20 mouse cellular contexts compared by ENCODE assay signal in the genomic region with DNA sequence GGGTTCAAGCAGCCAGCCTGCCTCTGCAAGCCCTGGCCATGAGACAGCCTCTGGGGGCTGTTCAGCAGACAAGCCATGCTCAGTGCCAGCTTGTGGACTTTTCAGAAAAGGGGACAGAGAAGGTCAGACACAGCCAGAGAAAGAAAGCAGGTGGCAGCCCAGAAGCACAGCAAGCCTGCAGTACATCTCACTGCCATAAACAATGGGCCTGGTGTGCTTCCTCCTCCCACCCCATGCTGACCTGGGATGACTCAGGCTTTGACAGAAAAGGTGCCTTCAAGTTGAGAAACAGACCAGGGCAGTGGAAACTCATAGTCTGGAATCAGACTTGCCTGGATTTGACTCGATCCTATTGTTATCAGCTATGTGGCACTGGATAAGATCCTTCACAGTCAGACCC.
DNase-seq lines count a peak whose midpoint lies in the region; TF ChIP-seq lines count a peak whose summit lies in the region.
"Had no signal": no experiment of that assay in that cellular context is flagged by ENCODE, and none has a peak within 500 bp of the region (broad histone marks: within the 10 kb centered on the region; RNA-seq: fewer than 3 reads in every experiment).

No protein-coding gene starts in this region.

- no peak for TF ChIP-seq POLR2A in ES-Bruce4 (IDR thresholded peaks at IDR 0.05; ENCODE audit: insufficient read depth, low read length)

- no peaks in the 10 kb centered on the region for H3K9me3 ChIP-seq in ES-Bruce4 (replicated peaks; ENCODE audit: control insufficient read depth, insufficient read depth, low read length, poor library complexity, severe bottlenecking)
- H3K9me3 ChIP-seq in hindbrain, embryonic 10.5 days: no peaks in the 10 kb centered on the region
- H3K9me3 ChIP-seq: forebrain, embryonic 10.5 days; forebrain, embryonic 13.5 days; heart, embryonic 13.5 days; hindbrain, embryonic 13.5 days had no signal

- WGBS in hindbrain, embryonic 10.5 days: 67% methylated on average over 1 of the region's 1 CpGs

- H3K4me1 ChIP-seq in ES-Bruce4 (ENCODE audit: control insufficient read depth, insufficient read depth, low read length): no peaks in the 10 kb centered on the region
- H3K4me1 ChIP-seq in hindbrain, embryonic 10.5 days (replicated peaks): no peaks in the 10 kb centered on the region
- H3K4me1 ChIP-seq: forebrain, embryonic 10.5 days; forebrain, embryonic 13.5 days had no signal

- peak; percentile 6 for DNase-seq in adrenal gland, adult 2 months
- no peak for DNase-seq in adrenal gland, postnatal 14 days
- DNase-seq in heart, adult 11 months: peak; percentile 70
- no peak for DNase-seq in heart, adult 8-10 months (ENCODE audit: low spot score)
- DNase-seq in brain, adult 2 months (ENCODE audit: low read depth, low spot score): peak; percentile 51
- no peak for DNase-seq in hindbrain, embryonic 10.5 days (ENCODE audit: low spot score)
- DNase-seq: adrenal gland, postnatal 10 days; cerebellum, adult 18-20 months; cerebellum, adult 9-10 months; gastrocnemius, postnatal 10 days; gastrocnemius, postnatal 36 days; heart, postnatal 14 days; kidney, adult 11 months; kidney, adult 8-10 months had no signal

- 0 out of 2 replicates have a peak, but pooled peaks have one; percentile 6 for TF ChIP-seq EP300 in ES-Bruce4 (IDR thresholded peaks at IDR 0.05; ENCODE audit: insufficient read depth, low read depth, low read length)

- TF ChIP-seq CTCF in ES-Bruce4 (IDR thresholded peaks at IDR 0.05; ENCODE audit: low read depth, low read length): no peak

- no peak overlapping the region for H3K4me3 ChIP-seq in ES-Bruce4 (ENCODE audit: low read depth, low read length)
- no peak overlapping the region for H3K4me3 ChIP-seq in hindbrain, embryonic 10.5 days
- H3K4me3 ChIP-seq: forebrain, embryonic 10.5 days; forebrain, embryonic 13.5 days; heart, embryonic 13.5 days; hindbrain, embryonic 13.5 days had no signal

- no peaks in the 10 kb centered on the region; the same call in 1 of the 2 replicates for H3K27me3 ChIP-seq in ES-Bruce4 (ENCODE audit: control insufficient read depth, insufficient read depth, low read length, poor library complexity, severe bottlenecking)
- H3K27me3 ChIP-seq in hindbrain, embryonic 10.5 days (ENCODE audit: insufficient read depth, poor library complexity, severe bottlenecking): no peaks in the 10 kb centered on the region
- H3K27me3 ChIP-seq: forebrain, embryonic 13.5 days; heart, embryonic 13.5 days; hindbrain, embryonic 13.5 days had no signal

- H3K36me3 ChIP-seq in ES-Bruce4 (ENCODE audit: control insufficient read depth, insufficient read depth, low read length, poor library complexity, severe bottlenecking): no peaks in the 10 kb centered on the region
- no peaks in the 10 kb centered on the region for H3K36me3 ChIP-seq in hindbrain, embryonic 10.5 days
- H3K36me3 ChIP-seq: forebrain, embryonic 10.5 days; G1E; heart, embryonic 13.5 days; hindbrain, embryonic 13.5 days had no signal

- no peak overlapping the region for H3K27ac ChIP-seq in ES-Bruce4 (ENCODE audit: insufficient read depth, low read length)
- no peak overlapping the region for H3K27ac ChIP-seq in hindbrain, embryonic 10.5 days
- H3K27ac ChIP-seq: forebrain, embryonic 10.5 days; forebrain, embryonic 13.5 days; heart, embryonic 13.5 days; hindbrain, embryonic 13.5 days had no signal

- H3K9ac ChIP-seq in ES-Bruce4 (ENCODE audit: low read depth, poor library complexity, severe bottlenecking): no peak overlapping the region
- H3K9ac ChIP-seq: forebrain, embryonic 13.5 days; heart, embryonic 13.5 days; hindbrain, embryonic 13.5 days had no signal

Comparison
In these comparisons a context has a peak if more than half of its experiments do, and no peak if none do; other contexts are left out.
1. DNase-seq: peak in adrenal gland, adult 2 months (single experiment), heart, adult 11 months (single experiment) and brain, adult 2 months (single experiment); none in adrenal gland, postnatal 14 days (single experiment), heart, adult 8-10 months (single experiment) and hindbrain, embryonic 10.5 days (single experiment).